Mouse (Mus musculus) urinary bladder, adult 18-20 months (tissue): ENCODE results near the gene Irgm1.
"Not testable (repeated sequence)": the region's sequence is repeated elsewhere in the genome, so short reads cannot be mapped to it uniquely, and the experiment has no call there.

Experiments
- DNase-seq, 2 experiments: peaks; one replicate each; pipeline ENCODE4 v3.0.0; 2022; ENCODE audit warnings: low spot score in 2 of 2, mixed read lengths in 2 of 2

The Irgm1 gene

GRCm38 (mm10) chr11:48871201-48871772, at the start of gene Irgm1:
TSS of gene Irgm1 (minus strand) at chr11:48871683.
- DNase-seq: peak; percentile 59 to 65

- DNase-seq: no peak
These were observed 46.9 kb upstream of the Irgm1 start for GRCm38 (mm10) chr11:48918380-48918779.

DNA sequence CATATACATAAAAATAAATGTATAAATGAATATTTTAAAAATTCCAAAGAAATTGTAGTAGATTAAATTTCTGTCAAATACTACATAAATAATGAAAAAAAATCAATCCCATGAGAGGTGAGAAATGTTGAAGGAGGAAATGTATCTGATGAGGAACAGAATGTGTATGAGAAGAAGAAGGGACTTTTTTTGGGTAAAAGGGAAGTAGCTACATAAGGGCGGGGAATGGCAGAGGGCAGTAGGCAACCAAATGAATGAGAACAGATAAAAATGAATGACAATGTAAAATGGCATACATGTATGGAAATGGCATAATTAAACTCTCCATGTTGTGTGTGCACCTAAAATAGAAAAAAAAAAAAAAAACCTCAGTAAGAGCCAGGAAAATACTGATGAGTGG, 42.1 kb upstream of the Irgm1 start:
- no peak for DNase-seq

DNA sequence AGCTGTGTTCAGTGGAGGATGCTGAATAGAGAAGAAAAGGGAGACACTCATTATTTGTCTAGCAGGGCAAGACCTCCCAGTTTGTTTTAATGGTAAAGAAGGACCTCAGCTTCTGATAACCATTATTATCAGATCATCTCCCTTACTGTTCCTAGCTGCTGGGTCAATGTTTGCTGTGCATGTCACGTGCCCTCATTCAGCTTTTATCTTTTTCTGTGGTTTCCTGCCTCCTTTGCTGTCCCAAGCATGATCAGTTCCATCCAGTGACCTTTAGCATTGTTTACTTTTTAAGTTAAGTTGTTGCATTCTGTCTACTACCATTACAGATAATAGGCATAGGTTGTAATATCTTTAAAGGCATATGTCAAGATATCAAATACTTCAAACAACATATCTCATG, 37.0 kb upstream of the Irgm1 start:
- DNase-seq: no peak

- DNase-seq: no peak
These were observed 30.5 kb upstream of the Irgm1 start, which contains the start of gene Gm5431 for GRCm38 (mm10) chr11:48902021-48902420. TSS of gene Gm5431 (minus strand) at chr11:48902214.

DNA sequence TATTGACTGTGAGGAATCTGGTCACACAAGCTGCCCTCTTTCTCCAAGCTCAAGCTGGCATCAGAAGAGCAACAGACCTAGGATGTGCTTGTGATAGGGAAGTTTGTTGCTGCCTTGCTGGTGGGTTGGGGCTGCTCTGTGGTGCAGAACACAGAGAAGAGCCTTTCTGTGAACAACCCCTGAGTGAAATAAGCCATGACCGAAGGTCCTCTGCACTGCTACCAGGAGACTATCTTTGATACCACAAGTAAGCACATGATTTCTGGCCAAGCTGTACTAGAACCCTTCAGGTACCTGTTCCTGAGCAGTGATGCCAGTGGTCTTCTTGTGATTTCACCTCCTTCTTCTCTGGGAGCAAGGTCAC, 30.1 kb upstream of the Irgm1 start:
- DNase-seq: not testable (repeated sequence)

- not testable (repeated sequence) for DNase-seq
These were observed 29.4 kb upstream of the Irgm1 start for GRCm38 (mm10) chr11:48900654-48901566.

DNA sequence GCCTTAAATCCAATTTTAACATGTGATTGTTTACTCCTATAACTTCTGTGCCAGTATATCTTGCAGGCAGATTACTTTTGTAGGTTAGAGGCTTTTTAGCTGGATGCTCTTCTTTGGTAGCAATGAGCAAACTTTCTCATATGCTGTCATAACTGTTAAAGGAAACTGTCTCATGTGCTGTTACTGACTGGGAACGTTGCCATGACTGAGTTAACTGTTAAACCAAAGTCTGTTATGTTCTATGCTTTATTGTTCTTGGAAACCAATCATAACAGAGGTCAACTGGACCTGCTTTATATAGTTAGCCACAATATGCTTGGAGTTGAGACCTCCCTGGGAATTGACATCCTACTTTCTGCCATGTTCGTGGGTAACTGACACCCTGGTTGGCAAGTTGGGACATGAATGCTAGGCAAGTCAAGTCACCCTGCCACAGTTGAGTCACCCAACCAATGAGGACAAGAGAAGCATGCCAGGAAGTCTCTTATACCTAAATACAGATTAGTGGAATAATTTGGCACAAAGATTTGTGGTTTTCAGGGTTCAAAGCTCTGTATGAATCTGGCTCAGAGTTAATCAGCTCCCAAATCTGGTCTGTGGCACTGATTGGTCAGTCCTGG, 27.4 kb upstream of the Irgm1 start:
- DNase-seq: no peak

DNA sequence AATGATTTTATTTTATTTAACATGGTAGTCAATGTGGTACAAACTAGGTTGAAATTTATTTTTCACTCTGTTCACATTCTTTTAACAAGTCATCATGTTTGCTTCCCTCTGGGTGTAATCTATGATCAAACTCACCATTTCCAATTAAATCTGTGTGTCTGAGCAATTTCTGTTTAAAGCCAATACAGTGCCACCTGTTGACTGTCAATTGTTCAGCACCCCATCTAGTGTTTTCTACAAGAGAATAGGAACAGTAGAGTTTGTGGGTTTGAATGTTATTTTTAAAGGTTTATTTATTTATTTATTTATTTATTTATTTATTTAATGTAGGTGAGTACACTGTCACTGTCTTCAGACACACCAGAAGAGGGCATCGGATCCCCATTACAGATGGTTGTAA, 5.2 kb upstream of the Irgm1 start:
- DNase-seq: no peak

DNA sequence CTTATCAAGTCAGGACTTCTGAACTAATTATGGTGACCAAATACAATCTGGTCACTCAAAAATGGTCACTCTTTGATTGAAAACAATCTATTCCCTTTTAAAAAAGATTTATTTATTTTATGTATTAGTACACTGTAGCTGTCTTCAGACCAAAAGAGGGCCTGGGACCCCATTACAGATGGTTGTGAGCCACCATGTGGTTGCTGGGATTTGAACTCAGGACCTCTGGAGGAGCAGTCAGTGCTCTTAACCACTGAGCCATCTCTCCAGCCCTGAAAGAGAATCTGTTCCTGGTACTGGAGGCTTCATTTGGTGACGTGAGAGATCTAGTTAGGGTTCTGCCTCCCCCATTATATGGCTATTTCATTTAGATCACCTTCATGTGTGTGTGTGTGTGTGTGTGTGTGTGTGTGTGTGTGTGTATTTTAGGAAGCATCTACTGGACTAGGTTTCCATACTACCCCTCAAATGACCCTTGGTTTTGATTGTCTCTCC, 3.9 kb upstream of the Irgm1 start:
- not testable (repeated sequence) for DNase-seq

DNA sequence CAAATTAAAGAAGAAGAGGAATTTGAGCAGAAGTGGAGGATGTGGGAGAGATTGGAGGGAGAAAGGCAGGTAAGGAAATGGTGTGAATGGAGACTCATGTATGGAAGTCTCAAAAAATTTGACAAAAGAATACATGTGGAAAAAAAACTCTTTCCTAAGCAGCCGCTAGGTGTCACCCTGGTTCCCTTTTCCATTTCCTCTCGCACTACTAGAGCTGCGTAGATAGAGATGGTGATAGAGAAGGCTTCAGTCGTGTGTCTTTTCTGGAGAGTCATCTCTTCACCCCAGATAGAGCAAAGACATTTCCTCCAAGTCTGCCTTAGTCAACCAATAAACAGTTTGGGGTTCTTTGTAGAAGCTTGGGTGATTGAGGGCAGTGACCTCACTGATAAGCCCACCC, 3.0 kb upstream of the Irgm1 start:
- DNase-seq: no peak

DNA sequence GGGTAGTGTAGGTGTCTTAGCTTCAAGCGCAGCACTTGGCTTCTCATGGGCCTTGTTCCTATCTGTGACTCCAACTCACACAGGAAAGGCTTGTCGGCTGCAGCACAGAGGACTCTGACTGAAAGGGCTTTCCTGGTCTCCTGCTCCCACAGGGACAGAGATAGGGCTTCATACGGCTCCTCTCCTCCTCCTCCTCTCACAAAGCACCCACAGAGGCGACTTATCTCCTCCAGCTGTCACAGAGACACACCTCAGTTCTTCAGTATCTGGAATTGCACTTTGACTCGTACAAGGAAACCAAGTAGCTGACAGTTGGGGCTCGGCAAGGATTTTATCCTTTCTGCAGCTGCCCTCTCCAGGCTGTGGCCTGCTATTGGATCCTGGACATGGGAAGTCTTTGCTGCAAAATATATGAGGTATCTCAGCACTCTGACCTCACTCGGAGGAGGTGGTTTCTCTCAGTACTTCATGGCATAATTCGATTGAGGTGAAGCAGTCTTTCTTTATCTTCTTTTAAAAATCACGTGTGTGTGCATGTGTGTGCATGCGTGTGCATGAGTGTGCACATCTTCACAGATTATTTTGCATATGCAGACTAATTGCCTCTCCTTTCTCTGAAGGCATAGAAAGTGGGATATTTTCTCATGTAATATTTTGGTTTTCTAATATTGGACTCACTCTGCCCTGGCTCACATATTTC, 2.3 kb upstream of the Irgm1 start:
- no peak for DNase-seq

GRCm38 (mm10) chr11:48872695-48873300, 1.3 kb upstream of the Irgm1 start:
- DNase-seq: no peak

GRCm38 (mm10) chr11:48871817-48872541, 496 bp upstream of the Irgm1 start:
- peak; percentile 16 to 42 for DNase-seq

DNA sequence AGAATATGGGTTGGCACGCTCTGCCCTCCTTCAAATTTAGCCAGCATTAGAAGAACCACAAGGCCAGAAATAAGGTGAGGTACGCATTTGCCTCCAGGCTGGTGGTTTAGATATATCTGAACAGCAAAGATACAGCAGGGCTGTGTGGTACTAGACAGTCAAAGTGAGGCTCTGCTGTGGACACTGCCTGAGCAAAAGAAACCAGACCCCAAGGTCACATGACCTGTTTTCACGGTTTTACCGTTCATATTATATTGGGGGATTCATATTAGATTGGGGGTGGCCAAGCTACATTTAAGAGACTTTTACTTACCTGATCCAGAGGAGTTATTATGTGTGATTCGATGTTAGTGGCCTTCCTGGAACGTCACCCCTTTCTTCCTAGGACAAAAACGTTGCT, 702 bp downstream of the Irgm1 start:
- DNase-seq: no peak

GRCm38 (mm10) chr11:48869380-48870110, 1.9 kb downstream of the Irgm1 start:
- DNase-seq: no peak

- DNase-seq: no peak
These were observed 5.0 kb downstream of the Irgm1 start for GRCm38 (mm10) chr11:48866481-48866880.

- no peak for DNase-seq
These were observed 7.7 kb downstream of the Irgm1 start for GRCm38 (mm10) chr11:48863808-48864207.

GRCm38 (mm10) chr11:48862784-48863319, 8.6 kb downstream of the Irgm1 start:
- no peak for DNase-seq

DNA sequence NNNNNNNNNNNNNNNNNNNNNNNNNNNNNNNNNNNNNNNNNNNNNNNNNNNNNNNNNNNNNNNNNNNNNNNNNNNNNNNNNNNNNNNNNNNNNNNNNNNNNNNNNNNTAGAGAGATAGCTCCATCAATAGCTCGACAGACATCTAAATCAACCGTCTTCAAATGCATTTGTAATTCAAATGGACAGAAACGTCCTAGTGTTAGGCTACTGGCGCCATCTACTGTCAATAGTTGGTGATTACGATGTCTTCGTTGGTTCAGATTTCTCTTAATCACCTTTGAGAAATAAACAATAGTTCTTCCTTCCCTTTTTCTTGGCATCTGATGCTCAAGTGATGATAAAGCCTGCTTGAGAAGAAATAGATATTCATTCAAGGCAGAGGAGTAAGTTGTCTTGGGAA, 12.5 kb downstream of the Irgm1 start:
- no peak for DNase-seq
